Mouse (Mus musculus) granulocyte monocyte progenitor cell, adult 5-6 weeks (primary cell): Measurements from ENCODE around the gene Mkrn3. TPM values are rescaled to one million over a fixed set of nuclear protein-coding genes. Genes with fewer than 3 reads are reported as not detected.

ENCODE experiments used
- ATAC-seq: replicated peaks from 2 replicates; pipeline ENCODE4 v1.8.0; 2016; ENCODE audit warnings: mild to moderate bottlenecking, moderate TSS enrichment, inconsistent platforms; ENCODE audit not compliant: poor library complexity, severe bottlenecking
- total RNA-seq, 2 experiments: library from RNA; stranded (forward) in 1 of 2; stranded (reverse) in 1 of 2; fragments of 200-712, 200-1000 nt in 1 of 2; fragments of >200 nt in 1 of 2; fragmentation: Nextera tagmentation in 1 of 2; gene quantifications; 2 replicates each; pipeline ENCODE4 v1.2.3; 2014 to 2017

Gene Mkrn3
- 0.19 and 2.4 TPM in 2 replicates for total RNA-seq (2014; fragmentation: Nextera tagmentation)
- 0.26 TPM in 1 of 2 replicates, not detected in the other for total RNA-seq (2017)

- peak; percentile 99 for ATAC-seq
Measured at GRCm38 (mm10) chr7:62419493-62420360, at the start of gene Mkrn3. Gene Mkrn3 (minus strand): TSS chr7:62420139.

- ATAC-seq, result peak; percentile 86
Measured at GRCm38 (mm10) chr7:62463878-62464755, 44.2 kb upstream of the Mkrn3 start, which contains the start of gene Peg12. Gene Peg12 (minus strand): TSS chr7:62464510.

GRCm38 (mm10) chr7:62463007-62463877 is 43.3 kb upstream of the Mkrn3 start:
- ATAC-seq, result peak; percentile 8

GRCm38 (mm10) chr7:62462229-62463006 is 42.5 kb upstream of the Mkrn3 start:
- ATAC-seq, result no peak

GRCm38 (mm10) chr7:62452353-62452752 is 32.4 kb upstream of the Mkrn3 start:
- ATAC-seq, result no peak

GRCm38 (mm10) chr7:62445431-62446165 is 25.7 kb upstream of the Mkrn3 start:
- no peak for ATAC-seq

- no peak for ATAC-seq
Measured at GRCm38 (mm10) chr7:62436394-62436793, 16.5 kb upstream of the Mkrn3 start.

- ATAC-seq, result no peak
Measured at GRCm38 (mm10) chr7:62433243-62433642, 13.3 kb upstream of the Mkrn3 start.

- ATAC-seq, result peak; percentile 73
Measured at GRCm38 (mm10) chr7:62428337-62428736, 8.4 kb upstream of the Mkrn3 start.

- no peak for ATAC-seq
Measured at GRCm38 (mm10) chr7:62423210-62423609, 3.3 kb upstream of the Mkrn3 start.

- no peak for ATAC-seq
Measured at GRCm38 (mm10) chr7:62420566-62420965, 627 bp upstream of the Mkrn3 start.

- ATAC-seq, result no peak
Measured at GRCm38 (mm10) chr7:62419105-62419492, 840 bp downstream of the Mkrn3 start.

- ATAC-seq, result no peak
Measured at GRCm38 (mm10) chr7:62418346-62418745, 1.6 kb downstream of the Mkrn3 start.

GRCm38 (mm10) chr7:62416173-62416572 is 3.8 kb downstream of the Mkrn3 start:
- ATAC-seq, result no peak

GRCm38 (mm10) chr7:62415222-62415621 is 4.7 kb downstream of the Mkrn3 start:
- ATAC-seq, result no peak

- no peak for ATAC-seq
Measured at GRCm38 (mm10) chr7:62407803-62408202, 12.1 kb downstream of the Mkrn3 start.

- ATAC-seq, result no peak
Measured at GRCm38 (mm10) chr7:62406573-62407050, 13.3 kb downstream of the Mkrn3 start.

- ATAC-seq, result no peak
Measured at GRCm38 (mm10) chr7:62392202-62392601, 27.7 kb downstream of the Mkrn3 start.
